Mouse (Mus musculus) limb, embryonic 12.5 days (tissue): ENCODE measurements around the gene Gm38393. TPM values are rescaled to one million over a fixed set of nuclear protein-coding genes. Genes with fewer than 3 reads are reported as not detected.

Experiments
- polyA plus RNA-seq: library from polyadenylated mRNA; unstranded; fragments of >200 nt; fragmentation: Nextera tagmentation; extraction: Ambion mirVana; gene quantifications from 2 replicates; pipeline ENCODE4 v1.2.1, GENCODE M21; 2016

The Gm38393 gene
- polyA plus RNA-seq, 1 experiment from 2014 or later, result 0.79 TPM

Other genes with a start within 250 kb of the Gm38393 start
- 39.5 and 40.4 TPM in 2 replicates for gene Snurf, start within 50 bp of the Gm38393 start, polyA plus RNA-seq
- 53.9 and 60.5 TPM in 2 replicates for gene Snrpn, start 135.2 kb upstream of the Gm38393 start, polyA plus RNA-seq